Mouse (Mus musculus): Measurements from ENCODE around the gene Lypd6b. TPM values are rescaled to one million over a fixed set of nuclear protein-coding genes. Genes with fewer than 3 reads are reported as not detected.
A peak's percentile ranks its signal among the peaks of the same experiment; 100 is the strongest.

Gene Lypd6b
- total RNA-seq, 2 experiments from 2014 or later: 3.9 to 4.0 TPM

- no peak for TF ChIP-seq CTCF (conservative IDR thresholded peaks at IDR 0.05)
- H3K27ac ChIP-seq: no peak overlapping the region
- H3K4me3 ChIP-seq: no peak overlapping the region
- DNase-seq (ENCODE audit: low spot score in 2 of 2): no peak
Observed at GRCm38 (mm10) chr2:49815696-49816320, 28.3 kb downstream of the Lypd6b start.

GRCm38 (mm10) chr2:49816549-49816948 is 29.1 kb downstream of the Lypd6b start:
- H3K27ac ChIP-seq: no peak overlapping the region
- H3K4me3 ChIP-seq: no peak overlapping the region
- no peak for TF ChIP-seq CTCF (conservative IDR thresholded peaks at IDR 0.05)
- no peak for DNase-seq (ENCODE audit: low spot score in 2 of 2)

- no peak for DNase-seq (ENCODE audit: low spot score in 2 of 2)
Observed at GRCm38 (mm10) chr2:49817151-49817550, 29.7 kb downstream of the Lypd6b start.

GRCm38 (mm10) chr2:49818126-49818525 is 30.6 kb downstream of the Lypd6b start:
- H3K27ac ChIP-seq: no peak overlapping the region
- DNase-seq (ENCODE audit: low spot score in 2 of 2): no peak
- no peak for TF ChIP-seq CTCF (conservative IDR thresholded peaks at IDR 0.05)
- no peak overlapping the region for H3K4me3 ChIP-seq

More at GRCm38 (mm10) chr2:49817151-49817550, 29.7 kb downstream of the Lypd6b start:
- Histone ChIP-seq H3K4me3 (no peak overlapping the region), H3K27ac (no peak overlapping the region)
- TF ChIP-seq CTCF (conservative IDR thresholded peaks at IDR 0.05): no peak

- TF ChIP-seq CTCF (conservative IDR thresholded peaks at IDR 0.05): no peak
- DNase-seq (ENCODE audit: low spot score in 2 of 2): no peak
- Histone ChIP-seq H3K27ac (no peak overlapping the region), H3K4me3 (no peak overlapping the region)
Observed at GRCm38 (mm10) chr2:49822312-49822711, 34.8 kb downstream of the Lypd6b start.

- H3K4me3 ChIP-seq: no peak overlapping the region
- no peak for TF ChIP-seq CTCF (conservative IDR thresholded peaks at IDR 0.05)
- DNase-seq (ENCODE audit: low spot score in 2 of 2): no peak
Observed at GRCm38 (mm10) chr2:49825588-49825987, 38.1 kb downstream of the Lypd6b start.

GRCm38 (mm10) chr2:49827756-49828155 is 40.3 kb downstream of the Lypd6b start:
- Histone ChIP-seq H3K4me3 (no peak overlapping the region), H3K27ac (no peak overlapping the region)
- no peak for DNase-seq (ENCODE audit: low spot score in 2 of 2)
- no peak for TF ChIP-seq CTCF (conservative IDR thresholded peaks at IDR 0.05)

More at GRCm38 (mm10) chr2:49825588-49825987, 38.1 kb downstream of the Lypd6b start:
- H3K27ac ChIP-seq: no peak overlapping the region

GRCm38 (mm10) chr2:49830369-49830768 is 42.9 kb downstream of the Lypd6b start:
- Histone ChIP-seq H3K27ac (no peak overlapping the region), H3K4me3 (no peak overlapping the region)
- TF ChIP-seq CTCF (conservative IDR thresholded peaks at IDR 0.05): no peak
- DNase-seq (ENCODE audit: low spot score in 2 of 2): peak in 1 of 2 experiments; percentile 14

GRCm38 (mm10) chr2:49832277-49832803 is 44.9 kb downstream of the Lypd6b start:
- DNase-seq (ENCODE audit: low spot score in 2 of 2): no peak
- Histone ChIP-seq H3K4me3 (no peak overlapping the region), H3K27ac (no peak overlapping the region)
- TF ChIP-seq CTCF (conservative IDR thresholded peaks at IDR 0.05): no peak

- no peak overlapping the region for H3K4me3 ChIP-seq
- no peak for DNase-seq (ENCODE audit: low spot score in 2 of 2)
Observed at GRCm38 (mm10) chr2:49837454-49838059, 50.1 kb downstream of the Lypd6b start.

GRCm38 (mm10) chr2:49838611-49839010 is 51.1 kb downstream of the Lypd6b start:
- DNase-seq (ENCODE audit: low spot score in 2 of 2): peak in 1 of 2 experiments; percentile 7
- no peak overlapping the region for H3K4me3 ChIP-seq

More at GRCm38 (mm10) chr2:49837454-49838059, 50.1 kb downstream of the Lypd6b start:
- H3K27ac ChIP-seq: no peak overlapping the region
- no peak for TF ChIP-seq CTCF (conservative IDR thresholded peaks at IDR 0.05)

GRCm38 (mm10) chr2:49840573-49840972 is 53.1 kb downstream of the Lypd6b start:
- no peak for DNase-seq (ENCODE audit: low spot score in 2 of 2)
- TF ChIP-seq CTCF (conservative IDR thresholded peaks at IDR 0.05): no peak
- Histone ChIP-seq H3K27ac (no peak overlapping the region), H3K4me3 (no peak overlapping the region)

More at GRCm38 (mm10) chr2:49838611-49839010, 51.1 kb downstream of the Lypd6b start:
- H3K27ac ChIP-seq: no peak overlapping the region
- no peak for TF ChIP-seq CTCF (conservative IDR thresholded peaks at IDR 0.05)

GRCm38 (mm10) chr2:49841089-49841488 is 53.6 kb downstream of the Lypd6b start:
- DNase-seq (ENCODE audit: low spot score in 2 of 2): no peak
- H3K4me3 ChIP-seq: no peak overlapping the region
- no peak for TF ChIP-seq CTCF (conservative IDR thresholded peaks at IDR 0.05)
- no peak overlapping the region for H3K27ac ChIP-seq

- H3K27ac ChIP-seq: no peak overlapping the region
- H3K4me3 ChIP-seq: no peak overlapping the region
- no peak for DNase-seq (ENCODE audit: low spot score in 2 of 2)
- no peak for TF ChIP-seq CTCF (conservative IDR thresholded peaks at IDR 0.05)
Observed at GRCm38 (mm10) chr2:49845104-49845503, 57.6 kb downstream of the Lypd6b start.
